Mouse (Mus musculus): Measurements from ENCODE around the gene Pdxk. TPM values are rescaled to one million over a fixed set of nuclear protein-coding genes. Genes with fewer than 3 reads are reported as not detected.

Gene Pdxk
- total and polyA plus RNA-seq, 3 experiments = 4.3 to 6.8 (median 6.4) TPM

DNA sequence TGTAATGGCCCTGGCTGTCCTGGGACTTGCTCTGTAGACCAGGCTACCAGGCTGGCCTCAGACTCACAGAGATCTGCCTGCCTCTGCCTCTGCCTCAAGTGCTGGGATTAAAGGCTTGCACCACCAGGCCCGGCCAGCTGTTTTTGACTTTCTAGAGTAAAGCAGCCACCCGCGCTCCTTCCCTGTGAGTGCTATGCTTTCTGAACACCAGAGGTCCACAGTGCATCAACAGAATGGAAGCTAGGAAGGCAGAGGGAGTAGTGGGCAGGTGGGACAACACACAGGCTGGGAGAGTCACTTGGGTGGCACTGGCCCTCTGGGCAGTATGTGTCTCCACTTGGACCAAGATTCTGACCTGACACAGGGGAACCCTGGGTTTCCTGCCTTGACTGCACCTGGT is 69.4 kb downstream of the Pdxk start:
- H3K27ac ChIP-seq (ENCODE audit: insufficient read depth, low read depth) = no peak overlapping the region
- H3K4me1 ChIP-seq (ENCODE audit: control insufficient read depth in 1 of 2, insufficient read depth in 2 of 2) = peaks cover 14 to 51% of the 10 kb centered on the region in 2 experiments
- H3K4me2 ChIP-seq (ENCODE audit: insufficient read depth, low read depth, poor library complexity, severe bottlenecking) = no peak overlapping the region
- H3K9ac ChIP-seq (ENCODE audit: insufficient read depth, low read depth) = no peak overlapping the region
- dilution Hi-C loops (cut with MboI; ENCODE audit: extremely low pct_ligation_motif_present, extremely low pct_unique_long_range_greater_than_20kb, low sequenced_read_pairs) = no loop called here
- H3K4me3 ChIP-seq (replicated peaks in 1 of 3; ENCODE audit: low read depth in 2 of 3, low read length in 2 of 3, poor library complexity in 1 of 3) = no peak overlapping the region
- TF ChIP-seq TCF12 (IDR thresholded peaks at IDR 0.05; ENCODE audit: low read depth, low read length) (0 out of 2 replicates have a peak, but pooled peaks have one; percentile 16), RAD21 (IDR thresholded peaks at IDR 0.05; ENCODE audit: low read depth, low read length) (peak; percentile 29), E2F4 (IDR thresholded peaks at IDR 0.05; ENCODE audit: insufficient replicate concordance, low read depth, low read length) (no peak), CTCF (conservative IDR thresholded peaks at IDR 0.05 in 1 of 2, IDR thresholded peaks at IDR 0.05 in 1 of 2; ENCODE audit: low read depth in 2 of 2, low read length in 2 of 2) (peak in 1 of 2 experiments; percentile 27; a peak in 2 of 4 replicates)
- no peak for DNase-seq (ENCODE audit: extremely low read depth)
- no peaks in the 10 kb centered on the region for H3K79me2 ChIP-seq (replicated peaks; ENCODE audit: control insufficient read depth, extremely low read depth, insufficient read depth, poor library complexity, severe bottlenecking)
- in situ Hi-C loops (cut with MboI; ENCODE audit: low pct_ligation_motif_present, low pct_unique_long_range_greater_than_20kb, low sequenced_read_pairs) = loop anchor here (25.0 kb wide), 1 partner anchor 358 kb away; the partner anchor contains the start of genes Aire and Dnmt3l
- H3K27me3 ChIP-seq (replicated peaks) = peaks cover 16% of the 10 kb centered on the region
- peaks cover 12 to 18% of the 10 kb centered on the region in 2 experiments for H3K36me3 ChIP-seq (replicated peaks in 1 of 2; ENCODE audit: control insufficient read depth in 1 of 2, insufficient read depth in 1 of 2, low read length in 1 of 2)
- peaks cover 3% of the 10 kb centered on the region for H3K9me3 ChIP-seq (replicated peaks; ENCODE audit: low read length)

GRCm38 (mm10) chr10:78392072-78392471 is 72.7 kb downstream of the Pdxk start:
- in situ Hi-C loops (cut with MboI; ENCODE audit: low pct_ligation_motif_present, low pct_unique_long_range_greater_than_20kb, low sequenced_read_pairs) = loop anchor here (5.0 to 25.0 kb wide), 3 partner anchors 55 to 355 kb away; partner anchors contain the start of genes Aire and Dnmt3l
- Histone ChIP-seq H3K9me3 (replicated peaks; ENCODE audit: low read length) (no peaks in the 10 kb centered on the region), H3K4me1 (ENCODE audit: control insufficient read depth in 1 of 2, insufficient read depth in 2 of 2) (peaks cover 11 to 36% of the 10 kb centered on the region in 2 experiments), H3K79me2 (replicated peaks; ENCODE audit: control insufficient read depth, extremely low read depth, insufficient read depth, poor library complexity, severe bottlenecking) (no peaks in the 10 kb centered on the region), H3K4me3 (replicated peaks in 1 of 3; ENCODE audit: low read depth in 2 of 3, low read length in 2 of 3, poor library complexity in 1 of 3) (no peak overlapping the region), H3K36me3 (replicated peaks in 1 of 2; ENCODE audit: control insufficient read depth in 1 of 2, insufficient read depth in 1 of 2, low read length in 1 of 2) (no peaks in the 10 kb centered on the region), H3K4me2 (ENCODE audit: insufficient read depth, low read depth, poor library complexity, severe bottlenecking) (peak overlapping the region; percentile 65), H3K27me3 (replicated peaks) (peaks cover 26% of the 10 kb centered on the region), H3K27ac (ENCODE audit: insufficient read depth, low read depth) (no peak overlapping the region), H3K9ac (ENCODE audit: insufficient read depth, low read depth) (no peak overlapping the region)
- dilution Hi-C loops (cut with MboI; ENCODE audit: extremely low pct_ligation_motif_present, extremely low pct_unique_long_range_greater_than_20kb, low sequenced_read_pairs) = no loop called here
- DNase-seq (ENCODE audit: extremely low read depth) = peak; percentile 71
- no peak for TF ChIP-seq CHD1 (IDR thresholded peaks at IDR 0.05; ENCODE audit: low read depth, low read length)
- no peak for TF ChIP-seq EP300 (IDR thresholded peaks at IDR 0.05; ENCODE audit: low read length)
- TF ChIP-seq MAX (IDR thresholded peaks at IDR 0.05; ENCODE audit: low read length) = peak; percentile 92
- peak; percentile 82 for TF ChIP-seq MYC (IDR thresholded peaks at IDR 0.05; ENCODE audit: low read depth, low read length)
- TF ChIP-seq USF1 (IDR thresholded peaks at IDR 0.05; ENCODE audit: low read depth, low read length) = peak; percentile 26
- no peak for TF ChIP-seq MAZ (IDR thresholded peaks at IDR 0.05; ENCODE audit: low read depth, low read length)
- TF ChIP-seq NELFE (IDR thresholded peaks at IDR 0.05; ENCODE audit: low read depth, low read length) = peak; percentile 56
- peak; percentile 89 to 95 for TF ChIP-seq CTCF (conservative IDR thresholded peaks at IDR 0.05 in 1 of 2, IDR thresholded peaks at IDR 0.05 in 1 of 2; ENCODE audit: low read depth in 2 of 2, low read length in 2 of 2)
- peak; percentile 21; the same call in 1 of the 2 replicates for TF ChIP-seq ZC3H11A (IDR thresholded peaks at IDR 0.05; ENCODE audit: low read depth, low read length)
- TF ChIP-seq SIN3A (IDR thresholded peaks at IDR 0.05; ENCODE audit: low read length) = peak; percentile 58; the same call in 1 of the 2 replicates
- no peak for TF ChIP-seq POLR2AphosphoS2 (IDR thresholded peaks at IDR 0.05; ENCODE audit: low read depth, low read length)
- no peak for TF ChIP-seq CHD2 (IDR thresholded peaks at IDR 0.05; ENCODE audit: low read length)
- TF ChIP-seq PAX5 (IDR thresholded peaks at IDR 0.05; ENCODE audit: low read length) = no peak
- 0 out of 2 replicates have a peak, but pooled peaks have one; percentile 33 for TF ChIP-seq MXI1 (IDR thresholded peaks at IDR 0.05; ENCODE audit: low read depth, low read length)
- no peak for TF ChIP-seq POLR2A (IDR thresholded peaks at IDR 0.05; ENCODE audit: low read depth, low read length)
- no peak for TF ChIP-seq UBTF (IDR thresholded peaks at IDR 0.05; ENCODE audit: low read depth, low read length)
- no peak for TF ChIP-seq ZMIZ1 (IDR thresholded peaks at IDR 0.05; ENCODE audit: low read depth, low read length)
- TF ChIP-seq IRF4 (IDR thresholded peaks at IDR 0.05; ENCODE audit: low read depth, low read length) = peak; percentile 30; the same call in 1 of the 2 replicates
- TF ChIP-seq JUND (conservative IDR thresholded peaks at IDR 0.05; ENCODE audit: low read depth, low read length) = no peak
- TF ChIP-seq SMC3 (IDR thresholded peaks at IDR 0.05; ENCODE audit: low read depth, low read length) = peak; percentile 80
- no peak for TF ChIP-seq HCFC1 (IDR thresholded peaks at IDR 0.05; ENCODE audit: low read depth, low read length)
- no peak for TF ChIP-seq TBP (conservative IDR thresholded peaks at IDR 0.05; ENCODE audit: low read depth, low read length)
- no peak for TF ChIP-seq RCOR1 (conservative IDR thresholded peaks at IDR 0.05; ENCODE audit: low read depth, low read length)
- TF ChIP-seq RAD21 (IDR thresholded peaks at IDR 0.05; ENCODE audit: low read depth, low read length) = peak; percentile 94
- TF ChIP-seq NRF1 (IDR thresholded peaks at IDR 0.05; ENCODE audit: low read depth, low read length) = no peak
- TF ChIP-seq ZNF384 (IDR thresholded peaks at IDR 0.05; ENCODE audit: low read depth, low read length) = no peak
- TF ChIP-seq BHLHE40 (IDR thresholded peaks at IDR 0.05; ENCODE audit: low read depth, low read length) = 0 out of 2 replicates have a peak, but pooled peaks have one; percentile 39
